Mouse (Mus musculus): ENCODE data around the gene Zfpm1.

DNA sequence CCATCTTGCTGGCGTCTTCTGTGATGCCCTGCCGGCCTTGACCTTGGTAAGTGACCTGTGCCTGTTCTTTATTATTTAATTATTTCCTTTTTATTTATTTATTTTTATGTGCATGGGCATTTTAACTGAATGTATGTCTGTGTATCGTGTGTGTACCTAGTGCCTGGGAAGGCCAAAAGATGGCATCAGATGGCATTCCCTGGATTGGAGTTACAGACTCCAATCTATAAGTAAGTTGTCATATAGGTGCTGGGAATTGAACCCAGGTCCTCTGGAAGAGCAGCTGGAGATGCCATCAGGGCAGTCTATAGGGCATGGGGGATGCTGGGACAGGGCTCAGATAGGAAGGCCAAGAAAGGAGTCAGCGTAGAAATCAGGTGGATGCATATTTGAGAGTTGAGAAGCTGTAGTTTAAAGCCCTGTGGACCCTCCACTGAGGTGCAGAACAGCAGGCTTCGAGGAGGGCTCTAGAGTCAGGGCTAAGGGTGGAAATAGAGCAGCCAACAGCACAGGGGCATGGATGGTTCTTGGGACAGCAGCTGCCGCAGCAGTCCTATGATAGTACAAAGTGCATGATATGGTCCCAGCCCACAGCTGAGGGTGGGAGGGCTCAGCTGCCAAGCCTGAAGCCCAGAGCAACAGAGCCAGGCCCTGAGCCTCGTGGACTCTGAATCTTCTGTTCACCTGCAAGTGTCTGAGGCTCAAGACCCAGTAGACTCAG is 78.9 kb downstream of the Zfpm1 start, which contains the start of gene Trhr2:
- TF ChIP-seq CTCF (IDR thresholded peaks at IDR 0.05; ENCODE audit: low read depth) (no peak), EP300 (IDR thresholded peaks at IDR 0.05; ENCODE audit: low read depth) (no peak)
